Mouse (Mus musculus): ENCODE measurements at regions not wholly inside any gene's neighbourhood (a gene's known extent, or its start where the extent isn't known, plus 50 kb on each side); places are given as distances from the start of the nearest gene placed in this dataset.

DNA sequence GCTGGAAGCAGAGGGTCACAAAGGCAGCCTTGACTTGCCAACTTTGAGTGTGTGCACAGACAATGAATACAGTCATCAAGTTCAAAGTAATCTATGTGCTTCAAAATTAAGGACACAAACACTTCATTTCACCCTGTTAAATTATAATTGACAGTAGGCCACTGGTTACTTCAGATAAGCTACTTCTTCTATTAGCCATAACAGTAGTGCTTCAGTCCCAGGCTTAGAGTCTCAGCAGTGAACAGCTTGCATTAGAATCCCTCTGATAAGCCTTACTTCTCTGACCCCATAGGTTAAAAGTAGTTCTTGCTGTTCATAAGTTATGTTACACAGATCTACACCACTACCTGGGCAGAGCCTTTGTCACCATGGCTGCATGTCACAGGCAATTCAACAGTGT lies 63.8 kb upstream of the Ngly1 start:
- TF ChIP-seq CTCF (IDR thresholded peaks at IDR 0.05; ENCODE audit: control insufficient read depth, insufficient read depth, low read length) = no peak
- TF ChIP-seq POLR2A (IDR thresholded peaks at IDR 0.05; ENCODE audit: borderline replicate concordance, control insufficient read depth, low read depth, low read length) = no peak

Measured in bone marrow, adult 2 months (tissue).